Comparison of ENCODE assay signal across 11 mouse cellular contexts in genomic region chr12:107516265-107517217, GRCm38 (mm10). TPM values are rescaled to one million over a fixed set of nuclear protein-coding genes. Genes with fewer than 3 reads are reported as not detected.
DNase-seq lines count a peak whose midpoint lies in the region; ATAC-seq and TF ChIP-seq lines count a peak whose summit lies in the region.
"Had no signal": no experiment of that assay in that cellular context is flagged by ENCODE, and none has a peak within 500 bp of the region (broad histone marks: within the 10 kb centered on the region; RNA-seq: fewer than 3 reads in every experiment).

No protein-coding gene starts in this region.

- 38% methylated on average over 11 of the region's 11 CpGs for WGBS in hindbrain, embryonic 10.5 days
- WGBS in hindbrain, embryonic 16.5 days = 25% methylated on average over 11 of the region's 11 CpGs
- WGBS in embryonic facial prominence, embryonic 15.5 days = 38% methylated on average over 11 of the region's 11 CpGs
- WGBS in limb, embryonic 14.5 days = 58% methylated on average over 11 of the region's 11 CpGs
- 72% methylated on average over 11 of the region's 11 CpGs for WGBS in heart, embryonic 11.5 days (ENCODE audit: insufficient replicate concordance)

- no peak for ATAC-seq in hindbrain, embryonic 16.5 days
- peak; percentile 4; the same call in 1 of the 2 replicates for ATAC-seq in embryonic facial prominence, embryonic 15.5 days (ENCODE audit: insufficient number of reproducible peaks, low FRiP score, low TSS enrichment, low read depth)
- ATAC-seq in limb, embryonic 14.5 days (ENCODE audit: low FRiP score, low read depth) = peak; percentile 47; the same call in 1 of the 2 replicates
- no peak for ATAC-seq in CD4-positive, CD25-positive, alpha-beta regulatory T cell, adult 4 months
- ATAC-seq in heart, embryonic 11.5 days (replicated peaks; ENCODE audit: insufficient number of reproducible peaks, low FRiP score, low TSS enrichment) = no peak

- H3K27ac ChIP-seq in hindbrain, embryonic 10.5 days = peak overlapping the region; percentile 85
- no peak overlapping the region for H3K27ac ChIP-seq in hindbrain, embryonic 16.5 days (ENCODE audit: low read depth, low read length)
- H3K27ac ChIP-seq in embryonic facial prominence, embryonic 15.5 days (replicated peaks) = no peak overlapping the region
- no peak overlapping the region for H3K27ac ChIP-seq in limb, embryonic 14.5 days (replicated peaks; ENCODE audit: low read depth, low read length)
- H3K27ac ChIP-seq in heart, embryonic 11.5 days (ENCODE audit: low read depth, low read length) = no peak overlapping the region
- H3K27ac ChIP-seq: limb, embryonic 13.5 days had no signal

- no peaks in the 10 kb centered on the region for H3K9me3 ChIP-seq in hindbrain, embryonic 10.5 days
- no peaks in the 10 kb centered on the region for H3K9me3 ChIP-seq in hindbrain, embryonic 16.5 days (ENCODE audit: control insufficient read depth, low read length)
- H3K9me3 ChIP-seq in embryonic facial prominence, embryonic 15.5 days (replicated peaks) = no peaks in the 10 kb centered on the region
- no peaks in the 10 kb centered on the region for H3K9me3 ChIP-seq in limb, embryonic 14.5 days (ENCODE audit: control insufficient read depth, low read length)
- no peaks in the 10 kb centered on the region for H3K9me3 ChIP-seq in heart, embryonic 11.5 days (replicated peaks; ENCODE audit: control insufficient read depth, low read length)
- H3K9me3 ChIP-seq: limb, embryonic 13.5 days had no signal

- peak; percentile 56 for DNase-seq in hindbrain, embryonic 10.5 days (ENCODE audit: low spot score)
- DNase-seq in brain, adult 2 months (ENCODE audit: low read depth, low spot score) = peak; percentile 79
- peak; percentile 25 for DNase-seq in limb, embryonic 14.5 days (ENCODE audit: low spot score)
- DNase-seq in lung, postnatal 25 days (ENCODE audit: low spot score) = no peak
- DNase-seq: heart, postnatal 36 days had no signal

- no peak overlapping the region for H3K4me2 ChIP-seq in hindbrain, embryonic 16.5 days (ENCODE audit: low read length)
- H3K4me2 ChIP-seq in embryonic facial prominence, embryonic 15.5 days (replicated peaks) = no peak overlapping the region
- no peak overlapping the region for H3K4me2 ChIP-seq in limb, embryonic 14.5 days (replicated peaks; ENCODE audit: low read depth, low read length, severe bottlenecking)
- no peak overlapping the region for H3K4me2 ChIP-seq in heart, embryonic 11.5 days
- H3K4me2 ChIP-seq: limb, embryonic 13.5 days had no signal

- H3K4me3 ChIP-seq in hindbrain, embryonic 10.5 days = no peak overlapping the region
- H3K4me3 ChIP-seq in hindbrain, embryonic 16.5 days (ENCODE audit: low read length) = no peak overlapping the region
- no peak overlapping the region for H3K4me3 ChIP-seq in embryonic facial prominence, embryonic 15.5 days (replicated peaks)
- no peak overlapping the region for H3K4me3 ChIP-seq in limb, embryonic 14.5 days (replicated peaks; ENCODE audit: low read length)
- no peak overlapping the region for H3K4me3 ChIP-seq in heart, embryonic 11.5 days (ENCODE audit: low read depth, low read length)
- H3K4me3 ChIP-seq: limb, embryonic 13.5 days had no signal

- H3K4me1 ChIP-seq in hindbrain, embryonic 10.5 days (replicated peaks) = peaks cover 24% of the 10 kb centered on the region
- H3K4me1 ChIP-seq in hindbrain, embryonic 16.5 days (ENCODE audit: control insufficient read depth, insufficient read depth, low read depth, low read length) = 0 out of 2 replicates have a peak, but pooled peaks cover 3% of the 10 kb centered on the region
- no peaks in the 10 kb centered on the region; the same call in 1 of the 2 replicates for H3K4me1 ChIP-seq in embryonic facial prominence, embryonic 15.5 days
- H3K4me1 ChIP-seq in limb, embryonic 14.5 days (ENCODE audit: control insufficient read depth, insufficient read depth, low read length) = no peaks in the 10 kb centered on the region
- H3K4me1 ChIP-seq in heart, embryonic 11.5 days (ENCODE audit: control insufficient read depth, insufficient read depth, low read length) = no peaks in the 10 kb centered on the region

- no peak for TF ChIP-seq POLR2A in limb, embryonic 14.5 days (IDR thresholded peaks at IDR 0.05; ENCODE audit: borderline replicate concordance, extremely low read depth, insufficient read depth, insufficient read length)

- H3K9ac ChIP-seq in hindbrain, embryonic 16.5 days (ENCODE audit: low read depth, low read length) = no peak overlapping the region
- H3K9ac ChIP-seq in embryonic facial prominence, embryonic 15.5 days = no peak overlapping the region
- H3K9ac ChIP-seq in limb, embryonic 14.5 days (ENCODE audit: low read depth, low read length, severe bottlenecking) = no peak overlapping the region
- no peak overlapping the region for H3K9ac ChIP-seq in heart, embryonic 11.5 days (ENCODE audit: low read depth, low read length)
- H3K9ac ChIP-seq: limb, embryonic 13.5 days had no signal

- no peaks in the 10 kb centered on the region for H3K36me3 ChIP-seq in hindbrain, embryonic 10.5 days
- no peaks in the 10 kb centered on the region for H3K36me3 ChIP-seq in hindbrain, embryonic 16.5 days (ENCODE audit: control insufficient read depth, insufficient read depth, low read length)
- no peaks in the 10 kb centered on the region for H3K36me3 ChIP-seq in embryonic facial prominence, embryonic 15.5 days
- no peaks in the 10 kb centered on the region for H3K36me3 ChIP-seq in limb, embryonic 14.5 days (ENCODE audit: control insufficient read depth, insufficient read depth, low read length)
- H3K36me3 ChIP-seq in heart, embryonic 11.5 days (ENCODE audit: control insufficient read depth, insufficient read depth, low read length) = no peaks in the 10 kb centered on the region
- H3K36me3 ChIP-seq: limb, embryonic 13.5 days had no signal

- no peaks in the 10 kb centered on the region; the same call in 1 of the 2 replicates for H3K27me3 ChIP-seq in hindbrain, embryonic 10.5 days (ENCODE audit: insufficient read depth, poor library complexity, severe bottlenecking)
- no peaks in the 10 kb centered on the region for H3K27me3 ChIP-seq in hindbrain, embryonic 16.5 days (replicated peaks; ENCODE audit: control insufficient read depth, insufficient read depth, low read length)
- H3K27me3 ChIP-seq in embryonic facial prominence, embryonic 15.5 days = no peaks in the 10 kb centered on the region
- no peaks in the 10 kb centered on the region for H3K27me3 ChIP-seq in limb, embryonic 14.5 days (ENCODE audit: control insufficient read depth, insufficient read depth, low read length)
- H3K27me3 ChIP-seq in heart, embryonic 11.5 days (ENCODE audit: control insufficient read depth, insufficient read depth, low read length) = no peaks in the 10 kb centered on the region

RNA-seq across cellular contexts. Expression of gene 3110018I06Rik, which starts 28.1 kb away (rescaled TPM):
- polyA plus RNA-seq in hindbrain, embryonic 10.5 days (2016; fragmentation: Nextera tagmentation; extraction: Ambion mirVana) = not detected in 2 replicates
- polyA plus RNA-seq in hindbrain, embryonic 16.5 days (2015; fragmentation: Nextera tagmentation; extraction: Ambion mirVana) = not detected in 2 replicates
- polyA plus RNA-seq in embryonic facial prominence, embryonic 15.5 days (2015; fragmentation: Nextera tagmentation; extraction: Ambion mirVana) = not detected in 2 replicates
- polyA plus RNA-seq in limb, embryonic 14.5 days (2012; rRNA removed) = not detected in 2 replicates
- polyA plus RNA-seq in limb, embryonic 14.5 days (2014; fragmentation: Nextera tagmentation; extraction: Ambion mirVana) = not detected in 2 replicates
- polyA plus RNA-seq in CD4-positive, CD25-positive, alpha-beta regulatory T cell, adult 4 months (2017; shearing (Covaris generic)) = not detected
- polyA plus RNA-seq in heart, embryonic 11.5 days (2014; fragmentation: Nextera tagmentation; extraction: Ambion mirVana) = not detected in 2 replicates
- polyA plus RNA-seq: limb, embryonic 13.5 days; stomach, embryonic 16.5 days had no signal

Comparison
In these comparisons a context has a peak if more than half of its experiments do, and no peak if none do; other contexts are left out.
1. ATAC-seq: peak in embryonic facial prominence, embryonic 15.5 days (single experiment) and limb, embryonic 14.5 days (single experiment); none in hindbrain, embryonic 16.5 days (single experiment), CD4-positive, CD25-positive, alpha-beta regulatory T cell, adult 4 months (single experiment) and heart, embryonic 11.5 days (single experiment).